7 mouse cellular contexts compared by ENCODE assay signal in the genomic region with DNA sequence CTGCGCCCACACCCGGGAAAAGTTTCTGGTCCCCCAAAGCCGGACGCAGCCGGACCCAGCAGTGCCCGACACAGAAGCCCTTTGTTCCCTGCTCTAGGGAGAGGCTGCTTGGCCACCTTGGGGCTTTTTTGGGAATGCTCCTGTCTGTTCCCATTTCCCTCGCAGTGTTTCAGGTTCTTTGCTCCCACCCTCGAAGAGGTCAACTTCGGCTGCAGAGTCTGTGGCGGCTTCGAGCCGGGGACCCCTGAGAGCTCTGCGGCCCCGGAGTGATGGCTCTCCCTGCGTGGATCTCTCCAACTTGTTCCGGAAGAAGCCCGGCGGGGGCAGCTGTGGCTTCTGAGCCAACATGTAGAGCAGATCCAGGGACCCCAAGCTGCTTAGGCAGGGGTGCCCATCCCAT.
A peak's percentile ranks its signal among the peaks of the same experiment; 100 is the strongest.
DNase-seq lines count a peak whose midpoint lies in the region; ATAC-seq lines count a peak whose summit lies in the region.
"Not testable (repeated sequence)": the region's sequence is repeated elsewhere in the genome, so short reads cannot be mapped to it uniquely, and the experiment has no call there.

No protein-coding gene starts in this region.

- H3K27me3 ChIP-seq in embryonic facial prominence, embryonic 15.5 days; heart, embryonic 11.5 days (ENCODE audit: control insufficient read depth, insufficient read depth, low read length); hindbrain, embryonic 16.5 days (replicated peaks; ENCODE audit: control insufficient read depth, insufficient read depth, low read length); liver, embryonic 16.5 days (ENCODE audit: control insufficient read depth, insufficient read depth, low read depth, low read length); midbrain, embryonic 16.5 days (ENCODE audit: control insufficient read depth, insufficient read depth, low read depth, low read length); stomach, embryonic 16.5 days (ENCODE audit: control insufficient read depth, insufficient read depth, low read length): not testable (repeated sequence)

- peak overlapping the region; percentile 37; the same call in 1 of the 2 replicates for H3K4me2 ChIP-seq in embryonic facial prominence, embryonic 15.5 days (replicated peaks)
- peak overlapping the region; percentile 43 for H3K4me2 ChIP-seq in heart, embryonic 11.5 days
- peak overlapping the region; percentile 25; the same call in 1 of the 2 replicates for H3K4me2 ChIP-seq in hindbrain, embryonic 16.5 days (ENCODE audit: low read length)
- peak overlapping the region; percentile 32; the same call in 1 of the 2 replicates for H3K4me2 ChIP-seq in liver, embryonic 16.5 days (ENCODE audit: low read depth, low read length)
- H3K4me2 ChIP-seq in midbrain, embryonic 16.5 days (ENCODE audit: low read length): not testable (repeated sequence)
- peak overlapping the region; percentile 19; the same call in 1 of the 2 replicates for H3K4me2 ChIP-seq in stomach, embryonic 16.5 days (ENCODE audit: low read depth, low read length)

- WGBS in embryonic facial prominence, embryonic 15.5 days: 53% methylated on average over 18 of the region's 18 CpGs
- 20% methylated on average over 18 of the region's 18 CpGs for WGBS in heart, embryonic 11.5 days (ENCODE audit: insufficient replicate concordance)
- WGBS in hindbrain, embryonic 16.5 days: 52% methylated on average over 18 of the region's 18 CpGs
- 31% methylated on average over 18 of the region's 18 CpGs for WGBS in liver, embryonic 16.5 days (ENCODE audit: insufficient replicate concordance)
- 59% methylated on average over 18 of the region's 18 CpGs for WGBS in midbrain, embryonic 16.5 days
- 38% methylated on average over 18 of the region's 18 CpGs for WGBS in stomach, embryonic 16.5 days

- DNase-seq in layer of hippocampus, postnatal 25 days (ENCODE audit: extremely low spot score in 1 of 2, low spot score in 1 of 2): peak; percentile 1 to 5

- H3K4me3 ChIP-seq in embryonic facial prominence, embryonic 15.5 days (replicated peaks): peak overlapping the region; percentile 41
- H3K4me3 ChIP-seq in heart, embryonic 11.5 days (ENCODE audit: low read depth, low read length): peak overlapping the region; percentile 39
- H3K4me3 ChIP-seq in hindbrain, embryonic 16.5 days (ENCODE audit: low read length): peak overlapping the region; percentile 39
- peak overlapping the region; percentile 44 for H3K4me3 ChIP-seq in liver, embryonic 16.5 days (ENCODE audit: low read depth, low read length)
- H3K4me3 ChIP-seq in midbrain, embryonic 16.5 days (ENCODE audit: low read depth, low read length): peak overlapping the region; percentile 27
- peak overlapping the region; percentile 42 for H3K4me3 ChIP-seq in stomach, embryonic 16.5 days (replicated peaks; ENCODE audit: low read length)

- ATAC-seq in embryonic facial prominence, embryonic 15.5 days (ENCODE audit: insufficient number of reproducible peaks, low FRiP score, low TSS enrichment, low read depth); heart, embryonic 11.5 days (replicated peaks; ENCODE audit: insufficient number of reproducible peaks, low FRiP score, low TSS enrichment); hindbrain, embryonic 16.5 days; liver, embryonic 16.5 days (ENCODE audit: low read depth); midbrain, embryonic 16.5 days; stomach, embryonic 16.5 days (ENCODE audit: insufficient read depth, low FRiP score): not testable (repeated sequence)

- not testable (repeated sequence) for H3K9ac ChIP-seq in embryonic facial prominence, embryonic 15.5 days; heart, embryonic 11.5 days (ENCODE audit: low read depth, low read length); hindbrain, embryonic 16.5 days (ENCODE audit: low read depth, low read length); liver, embryonic 16.5 days (ENCODE audit: low read depth, low read length); midbrain, embryonic 16.5 days (ENCODE audit: low read depth, low read length); stomach, embryonic 16.5 days (ENCODE audit: low read length)

- not testable (repeated sequence) for H3K27ac ChIP-seq in embryonic facial prominence, embryonic 15.5 days (replicated peaks); heart, embryonic 11.5 days (ENCODE audit: low read depth, low read length); hindbrain, embryonic 16.5 days (ENCODE audit: low read depth, low read length); liver, embryonic 16.5 days (ENCODE audit: low read length); midbrain, embryonic 16.5 days (ENCODE audit: low read length); stomach, embryonic 16.5 days (ENCODE audit: low read length)

- not testable (repeated sequence) for H3K9me3 ChIP-seq in embryonic facial prominence, embryonic 15.5 days (replicated peaks); heart, embryonic 11.5 days (replicated peaks; ENCODE audit: control insufficient read depth, low read length); hindbrain, embryonic 16.5 days (ENCODE audit: control insufficient read depth, low read length); liver, embryonic 16.5 days (replicated peaks; ENCODE audit: control insufficient read depth, low read length); midbrain, embryonic 16.5 days (replicated peaks; ENCODE audit: control insufficient read depth, low read length, poor library complexity, severe bottlenecking); stomach, embryonic 16.5 days (replicated peaks; ENCODE audit: control insufficient read depth, low read length)

- not testable (repeated sequence) for H3K36me3 ChIP-seq in embryonic facial prominence, embryonic 15.5 days; heart, embryonic 11.5 days (ENCODE audit: control insufficient read depth, insufficient read depth, low read length); hindbrain, embryonic 16.5 days (ENCODE audit: control insufficient read depth, insufficient read depth, low read length); liver, embryonic 16.5 days (ENCODE audit: control insufficient read depth, insufficient read depth); midbrain, embryonic 16.5 days (ENCODE audit: control insufficient read depth, insufficient read depth, low read length); stomach, embryonic 16.5 days (ENCODE audit: control insufficient read depth, insufficient read depth, low read length)

- H3K4me1 ChIP-seq in embryonic facial prominence, embryonic 15.5 days; heart, embryonic 11.5 days (ENCODE audit: control insufficient read depth, insufficient read depth, low read length); hindbrain, embryonic 16.5 days (ENCODE audit: control insufficient read depth, insufficient read depth, low read depth, low read length); liver, embryonic 16.5 days (ENCODE audit: control insufficient read depth, low read depth, low read length); midbrain, embryonic 16.5 days (ENCODE audit: control insufficient read depth, insufficient read depth, low read length); stomach, embryonic 16.5 days (ENCODE audit: control insufficient read depth, insufficient read depth, low read length): not testable (repeated sequence)
